Mouse (Mus musculus): ENCODE data around the gene Gm17359. TPM values are rescaled to one million over a fixed set of nuclear protein-coding genes. Genes with fewer than 3 reads are reported as not detected.

The Gm17359 gene
- total RNA-seq (2023): not detected

GRCm38 (mm10) chr3:79336044-79336766, at the start of gene Gm17359:
Gene Gm17359 (plus strand): TSS chr3:79336661.

Other genes with a start within 250 kb of the Gm17359 start
- gene Rapgef2, start 50.1 kb upstream of the Gm17359 start, total RNA-seq (2023): 10 to 100 TPM; 13.0 to 15.6 TPM
- under 1 TPM in 1 of 2 experiments, not detected in 1; 0.32 TPM for gene Fnip2, start 231.1 kb downstream of the Gm17359 start, total RNA-seq (2023)